In genomic region chr15:102673548-102673947, GRCm38 (mm10) we compare ENCODE assay signal across 8 mouse cellular contexts. TPM values are rescaled to one million over a fixed set of nuclear protein-coding genes. Genes with fewer than 3 reads are reported as not detected.
DNase-seq lines count a peak whose midpoint lies in the region; ATAC-seq and TF ChIP-seq lines count a peak whose summit lies in the region.

No protein-coding gene starts in this region.

- no peaks in the 10 kb centered on the region for H3K27me3 ChIP-seq in heart, embryonic 12.5 days (replicated peaks)
- no peaks in the 10 kb centered on the region for H3K27me3 ChIP-seq in kidney, embryonic 14.5 days (ENCODE audit: control insufficient read depth, insufficient read depth, low read length)
- no peaks in the 10 kb centered on the region for H3K27me3 ChIP-seq in limb, embryonic 15.5 days
- no peaks in the 10 kb centered on the region for H3K27me3 ChIP-seq in midbrain, postnatal 0 days (ENCODE audit: insufficient read depth, low read length)

- H3K9me3 ChIP-seq in heart, embryonic 12.5 days (replicated peaks) = no peaks in the 10 kb centered on the region
- no peaks in the 10 kb centered on the region for H3K9me3 ChIP-seq in kidney, embryonic 14.5 days (ENCODE audit: control insufficient read depth, low read length)
- no peaks in the 10 kb centered on the region for H3K9me3 ChIP-seq in limb, embryonic 15.5 days
- no peaks in the 10 kb centered on the region for H3K9me3 ChIP-seq in midbrain, postnatal 0 days (ENCODE audit: low read length)

- no peak overlapping the region for H3K4me3 ChIP-seq in embryonic fibroblast, embryonic 13.5 days (ENCODE audit: insufficient read depth, low read length)
- H3K4me3 ChIP-seq in heart, embryonic 12.5 days = peak overlapping the region; percentile 17; the same call in 1 of the 2 replicates
- H3K4me3 ChIP-seq in kidney, embryonic 14.5 days (ENCODE audit: low read length) = peak overlapping the region; percentile 76; the same call in 1 of the 2 replicates
- peak overlapping the region; percentile 74 for H3K4me3 ChIP-seq in limb, embryonic 15.5 days
- H3K4me3 ChIP-seq in midbrain, postnatal 0 days (ENCODE audit: low read depth, low read length) = peak overlapping the region; percentile 19

- DNase-seq in layer of hippocampus, adult 11-12 months (ENCODE audit: low spot score) = peak; percentile 62
- DNase-seq in layer of hippocampus, adult 9-10 months (ENCODE audit: low spot score) = no peak
- peak; percentile 94 for DNase-seq in midbrain, postnatal 0 days (ENCODE audit: low spot score)
- DNase-seq in spleen, postnatal 14 days (ENCODE audit: low spot score in 2 of 2) = no peak

- peak overlapping the region; percentile 64 for H3K4me2 ChIP-seq in heart, embryonic 12.5 days
- H3K4me2 ChIP-seq in kidney, embryonic 14.5 days (replicated peaks; ENCODE audit: low read depth, low read length) = peak overlapping the region; percentile 68
- peak overlapping the region; percentile 77 for H3K4me2 ChIP-seq in limb, embryonic 15.5 days
- H3K4me2 ChIP-seq in midbrain, postnatal 0 days (ENCODE audit: low read depth, low read length, poor library complexity, severe bottlenecking) = peak overlapping the region; percentile 83

- peaks cover 7% of the 10 kb centered on the region for H3K4me1 ChIP-seq in embryonic fibroblast, embryonic 13.5 days (ENCODE audit: control insufficient read depth, insufficient read depth, low read length)
- peaks cover 24% of the 10 kb centered on the region for H3K4me1 ChIP-seq in heart, embryonic 12.5 days (replicated peaks)
- H3K4me1 ChIP-seq in kidney, embryonic 14.5 days (ENCODE audit: control insufficient read depth, insufficient read depth, low read length) = peaks cover 14% of the 10 kb centered on the region; the same call in 1 of the 2 replicates
- peaks cover 27% of the 10 kb centered on the region for H3K4me1 ChIP-seq in limb, embryonic 15.5 days
- H3K4me1 ChIP-seq in midbrain, postnatal 0 days (ENCODE audit: insufficient read depth, low read length) = 0 out of 2 replicates have a peak, but pooled peaks cover 5% of the 10 kb centered on the region

- no peak overlapping the region for H3K9ac ChIP-seq in heart, embryonic 12.5 days
- no peak overlapping the region for H3K9ac ChIP-seq in kidney, embryonic 14.5 days (ENCODE audit: low read depth, low read length)
- no peak overlapping the region for H3K9ac ChIP-seq in limb, embryonic 15.5 days
- H3K9ac ChIP-seq in midbrain, postnatal 0 days (replicated peaks; ENCODE audit: low read length, poor library complexity, severe bottlenecking) = no peak overlapping the region

- peak overlapping the region; percentile 98 for H3K27ac ChIP-seq in embryonic fibroblast, embryonic 13.5 days (ENCODE audit: insufficient read depth, low read length)
- peak overlapping the region; percentile 99 for H3K27ac ChIP-seq in heart, embryonic 12.5 days (ENCODE audit: poor library complexity, severe bottlenecking)
- H3K27ac ChIP-seq in kidney, embryonic 14.5 days (ENCODE audit: low read depth, low read length) = peak overlapping the region; percentile 99; the same call in 1 of the 2 replicates
- peak overlapping the region; percentile 100 for H3K27ac ChIP-seq in limb, embryonic 15.5 days
- peak overlapping the region; percentile 98 for H3K27ac ChIP-seq in midbrain, postnatal 0 days (ENCODE audit: low read depth, low read length)

- TF ChIP-seq POLR2A in embryonic fibroblast, embryonic 13.5 days (IDR thresholded peaks at IDR 0.05; ENCODE audit: low read depth, low read length) = peak; percentile 78

- ATAC-seq in heart, embryonic 12.5 days (ENCODE audit: insufficient number of reproducible peaks, low FRiP score) = peak; percentile 34; the same call in 1 of the 2 replicates
- peak; percentile 68 for ATAC-seq in kidney, embryonic 14.5 days (ENCODE audit: low FRiP score, low TSS enrichment)
- ATAC-seq in limb, embryonic 15.5 days (ENCODE audit: insufficient number of reproducible peaks, low FRiP score, low TSS enrichment, low read depth) = peak; percentile 44; the same call in 1 of the 2 replicates
- ATAC-seq in midbrain, postnatal 0 days (ENCODE audit: low FRiP score) = peak; percentile 52

- TF ChIP-seq CTCF in embryonic fibroblast, embryonic 13.5 days (IDR thresholded peaks at IDR 0.05; ENCODE audit: borderline replicate concordance, insufficient read depth, low read length) = no peak
- TF ChIP-seq CTCF in midbrain, postnatal 0 days (IDR thresholded peaks at IDR 0.05) = 0 out of 2 replicates have a peak, but pooled peaks have one; percentile 16

- WGBS in heart, embryonic 12.5 days = 3% methylated on average over 10 of the region's 10 CpGs
- under 1% methylated on average over 10 of the region's 10 CpGs for WGBS in kidney, embryonic 14.5 days
- WGBS in limb, embryonic 15.5 days = 2% methylated on average over 10 of the region's 10 CpGs
- 2% methylated on average over 10 of the region's 10 CpGs for WGBS in midbrain, postnatal 0 days

- peaks cover 3% of the 10 kb centered on the region; the same call in 1 of the 2 replicates for H3K36me3 ChIP-seq in heart, embryonic 12.5 days
- 0 out of 2 replicates have a peak, but pooled peaks cover 10% of the 10 kb centered on the region for H3K36me3 ChIP-seq in kidney, embryonic 14.5 days (ENCODE audit: control insufficient read depth, insufficient read depth, low read length)
- H3K36me3 ChIP-seq in limb, embryonic 15.5 days = no peaks in the 10 kb centered on the region; the same call in 1 of the 2 replicates
- no peaks in the 10 kb centered on the region for H3K36me3 ChIP-seq in midbrain, postnatal 0 days (ENCODE audit: insufficient read depth, low read length)

RNA-seq across cellular contexts. Expression of gene Atp5g2, which starts 1.4 kb away (rescaled TPM):
- 60.3 and 158 TPM in 2 replicates for polyA plus RNA-seq in embryonic fibroblast, embryonic 13.5 days (2011; ENCODE audit: insufficient read length, low read depth, missing spikeins)
- polyA plus RNA-seq in heart, embryonic 12.5 days (2016; fragmentation: Nextera tagmentation; extraction: Ambion mirVana) = 73.0 and 88.2 TPM in 2 replicates
- 90.0 and 124 TPM in 2 replicates for polyA plus RNA-seq in kidney, embryonic 14.5 days (2014; fragmentation: Nextera tagmentation; extraction: Ambion mirVana)
- 48.8 and 56.6 TPM in 2 replicates for polyA plus RNA-seq in limb, embryonic 15.5 days (2015; fragmentation: Nextera tagmentation; extraction: Ambion mirVana)
- total RNA-seq in midbrain, postnatal 0 days (2014; rRNA removed) = 187 and 348 TPM in 2 replicates
- polyA plus RNA-seq in midbrain, postnatal 0 days (2015; fragmentation: Nextera tagmentation; extraction: Ambion mirVana) = 54.4 and 76.5 TPM in 2 replicates

RNA-seq across cellular contexts. Expression of gene Atf7, which starts 48.3 kb away (rescaled TPM):
- 64.8 and 68.7 TPM in 2 replicates for polyA plus RNA-seq in embryonic fibroblast, embryonic 13.5 days (2011; ENCODE audit: insufficient read length, low read depth, missing spikeins)
- polyA plus RNA-seq in heart, embryonic 12.5 days (2016; fragmentation: Nextera tagmentation; extraction: Ambion mirVana) = 31.0 and 32.5 TPM in 2 replicates
- 30.5 and 36.8 TPM in 2 replicates for polyA plus RNA-seq in kidney, embryonic 14.5 days (2014; fragmentation: Nextera tagmentation; extraction: Ambion mirVana)
- 48.7 and 49.6 TPM in 2 replicates for polyA plus RNA-seq in limb, embryonic 15.5 days (2015; fragmentation: Nextera tagmentation; extraction: Ambion mirVana)
- 16.8 and 18.6 TPM in 2 replicates for total RNA-seq in midbrain, postnatal 0 days (2014; rRNA removed)
- 7.5 and 10.9 TPM in 2 replicates for polyA plus RNA-seq in midbrain, postnatal 0 days (2015; fragmentation: Nextera tagmentation; extraction: Ambion mirVana)

RNA-seq across cellular contexts. Expression of gene Calcoco1, which starts 48.4 kb away (rescaled TPM):
- 35.0 and 44.0 TPM in 2 replicates for polyA plus RNA-seq in embryonic fibroblast, embryonic 13.5 days (2011; ENCODE audit: insufficient read length, low read depth, missing spikeins)
- 55.1 and 55.3 TPM in 2 replicates for polyA plus RNA-seq in heart, embryonic 12.5 days (2016; fragmentation: Nextera tagmentation; extraction: Ambion mirVana)
- polyA plus RNA-seq in kidney, embryonic 14.5 days (2014; fragmentation: Nextera tagmentation; extraction: Ambion mirVana) = 26.1 and 41.3 TPM in 2 replicates
- 59.1 and 69.6 TPM in 2 replicates for polyA plus RNA-seq in limb, embryonic 15.5 days (2015; fragmentation: Nextera tagmentation; extraction: Ambion mirVana)
- total RNA-seq in midbrain, postnatal 0 days (2014; rRNA removed) = 34.4 and 34.7 TPM in 2 replicates
- polyA plus RNA-seq in midbrain, postnatal 0 days (2015; fragmentation: Nextera tagmentation; extraction: Ambion mirVana) = 27.1 and 27.2 TPM in 2 replicates

RNA-seq across cellular contexts. Expression of gene Gm28047, which starts 48.7 kb away (rescaled TPM):
- 2.0 TPM in 1 of 2 replicates, not detected in the other for polyA plus RNA-seq in embryonic fibroblast, embryonic 13.5 days (2011; ENCODE audit: insufficient read length, low read depth, missing spikeins)
- not detected in 2 replicates for polyA plus RNA-seq in heart, embryonic 12.5 days (2016; fragmentation: Nextera tagmentation; extraction: Ambion mirVana)
- 0.79 TPM in 1 of 2 replicates, not detected in the other for polyA plus RNA-seq in kidney, embryonic 14.5 days (2014; fragmentation: Nextera tagmentation; extraction: Ambion mirVana)
- polyA plus RNA-seq in limb, embryonic 15.5 days (2015; fragmentation: Nextera tagmentation; extraction: Ambion mirVana) = not detected in 2 replicates
- not detected in 2 replicates for total RNA-seq in midbrain, postnatal 0 days (2014; rRNA removed)
- not detected in 2 replicates for polyA plus RNA-seq in midbrain, postnatal 0 days (2015; fragmentation: Nextera tagmentation; extraction: Ambion mirVana)

Comparison
In these comparisons a context has a peak if more than half of its experiments do, and no peak if none do; other contexts are left out.
1. DNase-seq: peak in layer of hippocampus, adult 11-12 months (single experiment) and midbrain, postnatal 0 days (single experiment); none in layer of hippocampus, adult 9-10 months (single experiment) and spleen, postnatal 14 days (0 of 2).
2. Peak in every context shown above with its lines, with median percentiles within 50 percentile points of each other: H3K27ac ChIP-seq, ATAC-seq and H3K4me2 ChIP-seq.